Mouse (Mus musculus): Measurements from ENCODE around the gene Myh10. TPM values are rescaled to one million over a fixed set of nuclear protein-coding genes. Genes with fewer than 3 reads are reported as not detected.

Gene Myh10
- polyA plus RNA-seq, 1 experiment from 2014 or later, result 8.0 TPM

- no peaks in the 10 kb centered on the region for H3K9me3 ChIP-seq (ENCODE audit: low read length)
- H3K27me3 ChIP-seq (ENCODE audit: insufficient read depth, low read length), result no peaks in the 10 kb centered on the region
- 66% methylated on average over 3 of the region's 3 CpGs for WGBS (ENCODE audit: insufficient replicate concordance)
- no peaks in the 10 kb centered on the region for H3K4me1 ChIP-seq (ENCODE audit: insufficient read depth)
- no peaks in the 10 kb centered on the region for H3K36me3 ChIP-seq (replicated peaks; ENCODE audit: insufficient read depth, low read length)
- no peak overlapping the region for H3K4me3 ChIP-seq (ENCODE audit: low read depth, low read length)
- no peak for DNase-seq
- TF ChIP-seq CTCF (IDR thresholded peaks at IDR 0.05; ENCODE audit: low read depth), result no peak
- TF ChIP-seq EP300 (IDR thresholded peaks at IDR 0.05; ENCODE audit: low read depth), result no peak
- no peak overlapping the region for H3K27ac ChIP-seq (ENCODE audit: low read depth)
- no peak overlapping the region for H3K9ac ChIP-seq (replicated peaks)
- no peak for ATAC-seq
- no peak overlapping the region for H3K4me2 ChIP-seq (ENCODE audit: low read depth, low read length)
Measured at GRCm38 (mm10) chr11:68674643-68675042, 16.7 kb upstream of the Myh10 start.

DNA sequence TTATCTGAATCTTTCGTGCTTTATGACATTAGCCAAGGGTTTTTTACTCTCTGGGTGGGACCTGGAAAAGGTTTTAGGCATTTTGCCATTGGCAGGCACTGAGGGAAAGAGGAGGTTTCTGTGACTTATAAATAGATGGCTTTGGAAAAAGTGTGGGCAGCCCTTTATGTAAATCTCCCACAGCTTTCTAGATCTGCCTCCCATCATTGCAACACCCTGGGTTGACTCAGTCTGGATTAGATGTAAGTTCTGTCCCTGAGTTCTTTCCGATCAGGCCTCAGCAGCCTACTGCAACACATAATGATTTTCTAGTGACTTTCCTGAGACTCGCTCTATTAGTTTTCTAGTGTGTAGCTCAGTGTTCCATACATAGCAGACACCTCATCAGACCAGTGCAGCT lies 16.1 kb upstream of the Myh10 start:
- WGBS (ENCODE audit: insufficient replicate concordance), result 56% methylated on average over 3 of the region's 3 CpGs
- no peak overlapping the region for H3K9ac ChIP-seq (replicated peaks)
- no peak for ATAC-seq

DNA sequence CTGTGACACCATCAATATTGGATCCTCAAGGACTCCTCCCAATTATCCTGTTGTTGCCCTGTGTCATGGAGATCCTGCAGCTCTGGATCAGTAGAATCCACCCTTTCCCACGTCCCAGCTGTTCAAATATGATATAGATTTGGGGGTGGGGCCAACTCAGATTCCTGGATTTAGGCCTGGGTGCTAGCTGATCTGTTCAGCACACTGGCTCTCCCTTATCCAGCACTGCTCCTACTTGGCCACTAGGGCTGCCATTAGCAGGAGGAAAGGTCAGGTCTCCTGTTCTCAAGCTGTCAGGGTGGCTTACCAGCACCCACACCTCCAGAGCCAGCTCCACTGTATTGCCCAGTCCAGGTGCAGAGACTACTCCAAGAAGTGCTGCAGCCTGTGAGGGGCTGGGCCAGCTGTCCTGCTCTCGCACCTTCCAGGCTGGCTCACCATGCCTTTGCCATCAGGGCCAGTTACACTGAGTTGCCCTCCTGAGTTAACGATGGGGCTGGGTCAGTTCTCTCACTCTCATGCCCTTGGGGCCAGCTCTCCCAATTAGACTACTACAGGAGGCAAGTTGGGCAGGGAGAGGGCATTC lies 10.0 kb upstream of the Myh10 start:
- Histone ChIP-seq H3K4me1 (ENCODE audit: insufficient read depth) (0 out of 2 replicates have a peak, but pooled peaks cover 4% of the 10 kb centered on the region), H3K9ac (replicated peaks) (no peak overlapping the region), H3K36me3 (replicated peaks; ENCODE audit: insufficient read depth, low read length) (no peaks in the 10 kb centered on the region), H3K4me3 (ENCODE audit: low read depth, low read length) (no peak overlapping the region), H3K27ac (ENCODE audit: low read depth) (no peak overlapping the region), H3K27me3 (ENCODE audit: insufficient read depth, low read length) (no peaks in the 10 kb centered on the region), H3K4me2 (ENCODE audit: low read depth, low read length) (no peak overlapping the region), H3K9me3 (ENCODE audit: low read length) (no peaks in the 10 kb centered on the region)
- ATAC-seq, result peak; percentile 61
- WGBS (ENCODE audit: insufficient replicate concordance), result 74% methylated on average over 3 of the region's 3 CpGs
- no peak for DNase-seq
- TF ChIP-seq CTCF (IDR thresholded peaks at IDR 0.05; ENCODE audit: low read depth) (peak; percentile 55), EP300 (IDR thresholded peaks at IDR 0.05; ENCODE audit: low read depth) (no peak)

More for the DNA sequence above, 16.1 kb upstream of the Myh10 start:
- no peak overlapping the region for H3K4me3 ChIP-seq (ENCODE audit: low read depth, low read length)
- H3K36me3 ChIP-seq (replicated peaks; ENCODE audit: insufficient read depth, low read length), result no peaks in the 10 kb centered on the region
- no peaks in the 10 kb centered on the region for H3K9me3 ChIP-seq (ENCODE audit: low read length)
- no peak for DNase-seq
- no peak overlapping the region for H3K27ac ChIP-seq (ENCODE audit: low read depth)
- H3K4me2 ChIP-seq (ENCODE audit: low read depth, low read length), result no peak overlapping the region
- TF ChIP-seq EP300 (IDR thresholded peaks at IDR 0.05; ENCODE audit: low read depth), result no peak
- no peak for TF ChIP-seq CTCF (IDR thresholded peaks at IDR 0.05; ENCODE audit: low read depth)
- no peaks in the 10 kb centered on the region for H3K4me1 ChIP-seq (ENCODE audit: insufficient read depth)
- H3K27me3 ChIP-seq (ENCODE audit: insufficient read depth, low read length), result no peaks in the 10 kb centered on the region

GRCm38 (mm10) chr11:68682136-68682806 lies 9.1 kb upstream of the Myh10 start:
- Histone ChIP-seq H3K9me3 (ENCODE audit: low read length) (no peaks in the 10 kb centered on the region), H3K27ac (ENCODE audit: low read depth) (no peak overlapping the region), H3K4me2 (ENCODE audit: low read depth, low read length) (no peak overlapping the region), H3K4me3 (ENCODE audit: low read depth, low read length) (no peak overlapping the region), H3K27me3 (ENCODE audit: insufficient read depth, low read length) (no peaks in the 10 kb centered on the region), H3K4me1 (ENCODE audit: insufficient read depth) (0 out of 2 replicates have a peak, but pooled peaks cover 4% of the 10 kb centered on the region), H3K36me3 (replicated peaks; ENCODE audit: insufficient read depth, low read length) (no peaks in the 10 kb centered on the region), H3K9ac (replicated peaks) (no peak overlapping the region)
- WGBS (ENCODE audit: insufficient replicate concordance), result 80% methylated on average over 8 of the region's 8 CpGs
- TF ChIP-seq EP300 (IDR thresholded peaks at IDR 0.05; ENCODE audit: low read depth) (no peak), CTCF (IDR thresholded peaks at IDR 0.05; ENCODE audit: low read depth) (peak; percentile 43)
- DNase-seq (no peak), ATAC-seq (peak; percentile 76)

DNA sequence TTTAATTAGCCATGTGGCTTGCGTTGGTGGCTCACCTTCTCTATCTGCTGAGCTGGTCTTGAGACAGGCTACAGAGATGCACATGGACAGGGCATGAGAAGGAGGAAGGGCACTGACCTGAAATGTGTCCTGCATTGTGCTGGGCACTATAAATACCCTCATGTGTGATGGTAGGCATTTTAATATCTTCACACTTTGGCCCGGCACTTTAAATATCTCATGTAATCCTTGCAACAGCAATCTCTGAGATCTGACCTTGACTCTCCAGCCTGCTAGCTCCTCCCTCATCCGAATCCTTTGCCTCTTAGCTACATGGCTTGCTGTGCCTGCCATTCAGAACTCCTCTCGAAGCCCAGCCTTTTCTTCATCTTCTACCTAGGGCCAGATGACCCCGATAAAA lies 5.4 kb upstream of the Myh10 start:
- H3K4me2 ChIP-seq (ENCODE audit: low read depth, low read length), result no peak overlapping the region
- TF ChIP-seq CTCF (IDR thresholded peaks at IDR 0.05; ENCODE audit: low read depth) (no peak), EP300 (IDR thresholded peaks at IDR 0.05; ENCODE audit: low read depth) (no peak)
- no peaks in the 10 kb centered on the region for H3K27me3 ChIP-seq (ENCODE audit: insufficient read depth, low read length)
- no peak overlapping the region for H3K27ac ChIP-seq (ENCODE audit: low read depth)
- DNase-seq, result no peak
- no peak overlapping the region for H3K4me3 ChIP-seq (ENCODE audit: low read depth, low read length)
- peaks cover 14% of the 10 kb centered on the region for H3K4me1 ChIP-seq (ENCODE audit: insufficient read depth)
- no peak overlapping the region for H3K9ac ChIP-seq (replicated peaks)
- H3K36me3 ChIP-seq (replicated peaks; ENCODE audit: insufficient read depth, low read length), result no peaks in the 10 kb centered on the region
- H3K9me3 ChIP-seq (ENCODE audit: low read length), result no peaks in the 10 kb centered on the region
- WGBS (ENCODE audit: insufficient replicate concordance), result 79% methylated on average over 5 of the region's 5 CpGs
- no peak for ATAC-seq

GRCm38 (mm10) chr11:68689304-68689703 lies 2.1 kb upstream of the Myh10 start:
- H3K4me2 ChIP-seq (ENCODE audit: low read depth, low read length), result no peak overlapping the region
- 0 out of 2 replicates have a peak overlapping the region, but pooled peaks have one; percentile 50 for H3K27ac ChIP-seq (ENCODE audit: low read depth)
- H3K36me3 ChIP-seq (replicated peaks; ENCODE audit: insufficient read depth, low read length), result no peaks in the 10 kb centered on the region
- 63% methylated on average over 1 of the region's 1 CpGs for WGBS (ENCODE audit: insufficient replicate concordance)
- TF ChIP-seq EP300 (IDR thresholded peaks at IDR 0.05; ENCODE audit: low read depth) (peak; percentile 51; the same call in 1 of the 2 replicates), CTCF (IDR thresholded peaks at IDR 0.05; ENCODE audit: low read depth) (no peak)
- peaks cover 26% of the 10 kb centered on the region for H3K4me1 ChIP-seq (ENCODE audit: insufficient read depth)
- ATAC-seq, result no peak
- no peaks in the 10 kb centered on the region for H3K27me3 ChIP-seq (ENCODE audit: insufficient read depth, low read length)
- no peak overlapping the region for H3K9ac ChIP-seq (replicated peaks)
- DNase-seq, result no peak
- no peak overlapping the region for H3K4me3 ChIP-seq (ENCODE audit: low read depth, low read length)
- H3K9me3 ChIP-seq (ENCODE audit: low read length), result no peaks in the 10 kb centered on the region
